Mouse (Mus musculus): ENCODE results near the gene Speer4b. TPM values are rescaled to one million over a fixed set of nuclear protein-coding genes. Genes with fewer than 3 reads are reported as not detected.

The Speer4b gene
- total RNA-seq (2023) = not detected in 4 replicates

DNA sequence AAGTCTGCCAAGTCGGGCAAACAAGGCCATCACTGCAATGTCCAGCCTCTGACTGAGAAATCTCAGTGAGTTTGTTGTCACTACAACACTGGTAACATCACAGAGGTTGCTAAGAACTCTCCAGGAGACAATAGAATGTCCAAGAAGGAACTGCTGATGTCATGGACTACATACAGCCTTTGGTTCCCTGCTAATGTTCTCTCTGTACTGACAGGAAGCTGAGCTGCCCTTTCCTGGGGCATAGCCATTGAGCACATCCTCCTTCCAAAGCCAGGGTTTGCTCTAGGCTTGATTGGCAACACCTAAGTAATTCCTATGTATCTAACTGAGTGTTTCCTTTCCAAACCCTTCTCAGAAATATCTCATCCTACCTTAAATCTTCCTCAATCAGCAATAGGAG, at the start of gene Speer4b:
Gene Speer4b (minus strand): TSS at position 101 of the 400 bp plus-strand sequence.

Measured in B cell, adult 62 days (primary cell).